Mouse (Mus musculus) CD4-positive helper T cell, adult 2 months (primary cell): ENCODE results near the gene Ammecr1.

ENCODE experiments used
- DNase-seq: peaks from one replicate; pipeline ENCODE4 v3.0.0-alpha.2; 2012; ENCODE audit warnings: low read depth, missing footprints, low spot score

Ammecr1 gene

GRCm38 (mm10) chrX:142829866-142830470 is 136.6 kb downstream of the Ammecr1 start:
- DNase-seq = no peak

DNA sequence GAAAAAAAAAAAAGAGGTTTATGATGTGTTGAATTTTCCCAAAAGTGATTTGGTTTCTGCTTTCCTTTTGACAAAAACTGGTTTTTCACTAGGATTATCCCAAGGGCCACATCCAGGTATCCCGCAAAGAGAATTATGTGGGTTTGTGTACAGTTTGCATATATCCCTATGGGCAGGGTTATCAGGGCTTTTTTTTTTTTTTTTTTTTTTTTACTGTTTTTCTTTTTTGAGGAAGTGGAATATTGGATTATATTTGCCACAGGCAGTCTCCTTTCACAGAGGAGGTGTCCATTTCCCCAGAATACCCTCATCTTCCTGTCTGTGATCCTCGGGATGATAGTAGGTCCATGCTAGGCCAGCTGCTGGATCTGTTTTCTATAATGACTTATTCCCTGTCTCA is 137.3 kb downstream of the Ammecr1 start:
- no peak for DNase-seq

DNA sequence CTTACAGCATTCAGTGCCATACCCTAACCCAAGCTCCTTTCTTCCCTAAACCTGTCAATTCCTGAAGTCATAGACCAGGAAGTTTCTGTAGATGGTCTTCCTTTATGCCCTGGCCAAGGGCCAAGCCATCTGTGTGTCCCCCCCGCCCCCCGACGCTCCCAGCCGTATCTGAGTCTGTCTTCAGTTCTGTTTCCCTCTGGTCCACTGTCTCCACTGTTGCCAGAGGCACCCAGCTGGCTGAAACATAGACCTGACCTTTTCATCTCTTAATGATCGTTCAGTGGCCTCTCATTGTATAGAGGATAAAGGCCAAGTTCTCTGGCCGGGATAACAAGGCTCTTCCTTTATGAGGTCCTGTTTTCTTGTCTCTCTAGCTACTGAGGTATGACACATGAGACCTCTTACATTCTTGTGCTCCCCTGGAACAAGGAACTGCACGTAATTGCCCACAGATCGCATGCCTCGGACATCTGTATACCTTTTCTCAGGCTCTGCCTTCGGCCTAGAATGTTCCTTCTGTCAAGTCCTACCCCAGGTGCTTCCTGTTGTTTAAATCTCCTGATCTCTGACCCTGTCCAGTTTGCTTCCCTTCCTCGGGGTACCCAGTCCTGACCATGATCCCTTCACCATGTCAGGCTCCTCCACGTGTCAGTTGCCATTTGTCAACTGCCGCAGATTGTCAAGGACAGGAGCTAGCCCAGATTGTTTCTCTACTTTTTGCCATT is 138.2 kb downstream of the Ammecr1 start:
- no peak for DNase-seq

GRCm38 (mm10) chrX:142827644-142828043 is 138.9 kb downstream of the Ammecr1 start:
- DNase-seq = no peak

DNA sequence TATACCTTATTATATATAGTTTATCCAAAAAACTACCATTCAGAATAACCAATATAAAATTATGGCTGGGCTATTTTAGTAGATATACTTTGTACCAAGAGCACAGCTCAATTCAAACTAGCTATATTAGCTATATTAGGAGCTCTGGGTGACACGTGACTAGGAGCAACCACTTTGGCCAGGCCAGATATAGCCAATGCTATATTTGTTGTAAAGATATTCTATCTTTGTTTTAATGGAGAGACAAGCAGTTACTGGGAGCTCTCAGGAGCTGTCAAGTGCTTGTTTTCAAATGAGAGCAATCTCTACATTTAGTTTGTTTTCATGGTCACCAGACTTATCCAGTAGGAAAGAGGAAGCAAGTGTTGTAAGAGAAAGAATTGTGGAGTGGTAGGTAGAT is 141.2 kb downstream of the Ammecr1 start:
- DNase-seq = no peak

- DNase-seq = peak; percentile 13
Observed at GRCm38 (mm10) chrX:142821846-142822245, 144.7 kb downstream of the Ammecr1 start.

DNA sequence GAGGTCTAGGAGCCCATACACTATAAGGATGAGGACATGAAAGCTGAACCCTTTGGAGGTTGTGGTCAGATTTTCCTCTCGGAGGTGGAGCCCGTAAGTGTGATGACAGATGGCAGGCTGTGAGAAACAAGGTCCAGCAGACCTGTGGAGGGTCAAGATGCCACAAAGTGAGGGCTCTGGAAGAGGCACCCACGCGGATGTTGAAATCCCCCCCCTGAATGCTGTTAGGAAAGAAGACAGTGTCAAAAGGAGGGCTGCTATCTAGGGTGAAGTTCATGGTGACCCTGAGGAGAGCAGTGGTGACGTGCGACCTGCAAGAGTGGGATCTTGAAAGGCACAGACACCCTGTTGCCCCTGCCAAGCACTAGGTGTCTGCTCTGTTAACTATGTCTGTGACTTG is 145.3 kb downstream of the Ammecr1 start:
- no peak for DNase-seq

DNA sequence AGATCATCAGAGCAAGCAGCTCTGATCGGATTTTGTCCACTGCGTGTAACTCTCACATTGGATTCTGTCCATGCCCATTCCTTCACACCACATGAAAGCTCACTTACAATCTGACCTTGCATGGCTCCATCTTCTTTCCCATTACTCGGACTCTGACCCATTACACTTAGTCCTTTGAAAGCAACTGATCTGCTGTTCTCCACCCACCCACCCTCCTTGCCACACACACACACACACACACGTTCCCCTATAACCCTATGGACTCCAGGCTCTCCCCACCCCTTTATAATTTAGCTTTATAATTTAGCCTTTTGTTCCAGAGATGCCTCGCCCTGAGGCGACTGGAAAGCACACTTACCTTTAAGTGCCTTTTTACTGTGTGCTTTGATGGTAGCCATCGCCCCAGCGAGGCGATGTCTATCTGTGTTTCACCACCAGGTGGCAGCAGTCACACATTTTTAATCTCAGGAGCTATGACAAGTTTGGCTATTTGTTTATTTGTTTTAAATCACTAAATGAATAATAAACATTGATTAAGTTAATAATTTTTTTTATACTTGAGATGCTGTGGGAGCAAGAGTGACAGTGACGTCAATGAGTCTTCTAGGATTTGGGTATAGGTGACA is 148.4 kb downstream of the Ammecr1 start:
- peak; percentile 46 for DNase-seq

GRCm38 (mm10) chrX:142813146-142813545 is 153.4 kb downstream of the Ammecr1 start:
- DNase-seq = no peak

GRCm38 (mm10) chrX:142808411-142808810 is 158.1 kb downstream of the Ammecr1 start:
- peak; percentile 39 for DNase-seq

DNA sequence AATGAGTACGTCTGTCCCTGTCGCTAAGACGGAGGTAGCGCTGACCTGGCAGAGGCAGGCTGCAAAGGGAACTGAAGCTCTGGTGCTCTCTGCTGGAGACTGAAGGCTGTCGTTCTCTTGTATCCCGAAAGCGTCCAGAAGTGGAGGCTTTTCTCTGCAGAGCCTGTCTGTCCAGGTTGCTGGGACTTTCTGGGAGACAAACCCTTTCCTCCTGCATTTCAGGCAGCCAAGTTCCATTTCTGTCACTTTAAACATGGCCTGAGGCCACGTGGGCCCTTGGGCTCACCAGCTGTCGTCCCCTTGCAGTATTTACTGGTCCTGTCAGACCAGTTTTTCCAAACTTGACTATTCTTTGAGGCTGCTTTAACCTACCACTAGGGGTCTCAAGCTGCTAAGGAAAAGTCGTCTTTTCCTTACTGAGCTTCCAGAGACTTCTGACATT is 159.9 kb downstream of the Ammecr1 start:
- no peak for DNase-seq

DNA sequence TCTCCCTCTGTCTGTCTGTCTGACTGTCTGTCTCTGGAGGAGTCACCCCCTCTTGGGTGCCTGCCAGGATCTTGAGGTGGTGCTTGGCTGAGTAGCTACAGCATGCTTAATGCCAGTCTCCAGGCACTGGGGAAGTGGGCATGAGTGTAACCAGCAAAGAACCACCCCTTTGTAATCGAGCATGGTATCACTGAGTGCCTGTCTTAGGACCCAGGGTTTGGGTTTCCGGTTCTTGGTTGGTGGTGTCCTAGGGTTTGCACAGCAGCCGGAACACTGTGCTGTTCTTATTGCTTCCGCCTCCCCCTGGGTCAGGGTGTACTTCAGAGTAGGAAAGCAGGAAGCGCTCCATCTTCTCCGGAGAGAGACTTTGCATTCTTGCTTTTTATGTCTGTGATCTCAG is 160.4 kb downstream of the Ammecr1 start:
- no peak for DNase-seq

DNA sequence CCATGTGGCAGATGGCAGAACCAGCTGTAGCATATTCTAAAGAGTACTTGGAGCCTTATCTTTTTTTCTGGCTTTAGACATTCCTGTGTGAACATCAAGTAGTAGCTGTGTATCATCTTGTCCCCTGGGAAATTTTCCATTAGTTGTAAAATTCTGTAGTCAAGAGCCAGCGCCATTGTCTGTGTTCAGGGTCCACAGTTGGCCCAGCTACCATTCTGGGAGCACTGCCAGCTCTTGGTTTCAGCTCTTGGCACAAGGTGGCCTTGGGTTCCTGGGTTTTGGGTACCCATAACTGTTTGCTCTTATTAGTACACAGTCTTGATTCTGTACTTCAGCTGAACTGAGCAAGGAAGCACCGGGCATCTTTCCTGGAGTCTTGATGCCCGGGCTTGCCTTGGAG is 161.9 kb downstream of the Ammecr1 start:
- DNase-seq = no peak
